Mouse (Mus musculus) heart, embryonic 16.5 days (tissue): ENCODE measurements at regions not wholly inside any gene's neighbourhood (a gene's known extent, or its start where the extent isn't known, plus 50 kb on each side); places are given as distances from the start of the nearest gene placed in this dataset.

ENCODE experiments used
- ATAC-seq: fragments of 200-750 bp; cut with Nextera tagmentation; replicated peaks from 2 replicates; pipeline ENCODE4 v1.8.0; 2017; ENCODE audit warnings: moderate number of reproducible peaks; ENCODE audit not compliant: insufficient read depth, low FRiP score; ENCODE audit errors: extremely low read depth
- H3K27ac ChIP-seq: fragments of 300-500 bp; sonication (generic); 2 replicates; pipeline ENCODE4 v1.5.1; 2014; ENCODE audit warnings: mild to moderate bottlenecking, low read length, control low read depth, moderate library complexity
- H3K27me3 ChIP-seq: fragments of 300-500 bp; sonication (generic); 2 replicates; pipeline ENCODE4 v1.6.1; 2014; ENCODE audit warnings: low read length, mixed read lengths; ENCODE audit not compliant: control insufficient read depth, insufficient read depth
- H3K36me3 ChIP-seq: fragments of 300-500 bp; sonication (generic); 2 replicates; pipeline ENCODE4 v1.6.1; 2014; ENCODE audit not compliant: control insufficient read depth, insufficient read depth
- H3K4me1 ChIP-seq: fragments of 300-500 bp; sonication (generic); 2 replicates; pipeline ENCODE4 v1.6.1; 2014; ENCODE audit warnings: low read length, mixed read lengths; ENCODE audit not compliant: control insufficient read depth, insufficient read depth
- H3K4me2 ChIP-seq: fragments of 300-500 bp; sonication (generic); 2 replicates; pipeline ENCODE4 v1.6.1; 2014; ENCODE audit warnings: low read depth, mild to moderate bottlenecking, control low read depth, low read length
- H3K4me3 ChIP-seq: fragments of 300-500 bp; sonication (generic); 2 replicates; pipeline ENCODE4 v1.5.1; 2014; ENCODE audit warnings: mild to moderate bottlenecking, control low read depth, low read length
- H3K9ac ChIP-seq: fragments of 300-500 bp; sonication (generic); 2 replicates; pipeline ENCODE4 v1.6.1; 2014; ENCODE audit warnings: low read length, control low read depth
- H3K9me3 ChIP-seq: fragments of 300-500 bp; sonication (generic); replicated peaks from 2 replicates; pipeline ENCODE4 v1.6.1; 2016; ENCODE audit warnings: low read length; ENCODE audit not compliant: control insufficient read depth
- WGBS: fragments of 180-500 bp; shearing (Covaris S2); extraction: QIAGEN DNeasy Blood & Tissue Kit; methylation state at CpG from one replicate; pipeline ENCODE4 v1.1.7; 2014; 5-methylcytosine and 5-hydroxymethylcytosine counted together

- Histone ChIP-seq H3K9ac (no peak overlapping the region), H3K4me1 (no peaks in the 10 kb centered on the region), H3K36me3 (no peaks in the 10 kb centered on the region), H3K4me2 (no peak overlapping the region), H3K27ac (no peak overlapping the region), H3K4me3 (no peak overlapping the region), H3K9me3 (peaks cover 3% of the 10 kb centered on the region; the same call in 1 of the 2 replicates), H3K27me3 (no peaks in the 10 kb centered on the region)
- WGBS: 86% methylated on average over 4 of the region's 4 CpGs
- no peak for ATAC-seq
These were observed 194.7 kb upstream of the Rfx3 start for GRCm38 (mm10) chr19:28205691-28206090.

GRCm38 (mm10) chr19:28203719-28204118, 192.8 kb upstream of the Rfx3 start:
- no peak overlapping the region for H3K9ac ChIP-seq
- H3K4me2 ChIP-seq: no peak overlapping the region
- no peaks in the 10 kb centered on the region for H3K27me3 ChIP-seq
- H3K9me3 ChIP-seq: no peaks in the 10 kb centered on the region
- WGBS: 64% methylated on average over 3 of the region's 3 CpGs
- no peak overlapping the region for H3K27ac ChIP-seq
- no peaks in the 10 kb centered on the region for H3K4me1 ChIP-seq
- no peak overlapping the region for H3K4me3 ChIP-seq
- ATAC-seq: no peak
- no peaks in the 10 kb centered on the region for H3K36me3 ChIP-seq

- WGBS: 64% methylated on average over 8 of the region's 8 CpGs
These were observed 188.4 kb upstream of the Rfx3 start for GRCm38 (mm10) chr19:28199385-28199784.

GRCm38 (mm10) chr19:28196881-28197280, 185.9 kb upstream of the Rfx3 start:
- Histone ChIP-seq H3K27ac (no peak overlapping the region), H3K4me1 (no peaks in the 10 kb centered on the region), H3K9ac (no peak overlapping the region), H3K27me3 (no peaks in the 10 kb centered on the region), H3K36me3 (no peaks in the 10 kb centered on the region), H3K4me3 (no peak overlapping the region), H3K9me3 (0 out of 2 replicates have a peak, but pooled peaks cover 3% of the 10 kb centered on the region), H3K4me2 (no peak overlapping the region)
- no peak for ATAC-seq
- WGBS: 96% methylated on average over 5 of the region's 5 CpGs

More at GRCm38 (mm10) chr19:28199385-28199784, 188.4 kb upstream of the Rfx3 start:
- no peak for ATAC-seq
- Histone ChIP-seq H3K4me2 (no peak overlapping the region), H3K36me3 (no peaks in the 10 kb centered on the region), H3K27me3 (no peaks in the 10 kb centered on the region), H3K4me3 (no peak overlapping the region), H3K9me3 (0 out of 2 replicates have a peak, but pooled peaks cover 3% of the 10 kb centered on the region), H3K4me1 (no peaks in the 10 kb centered on the region), H3K27ac (no peak overlapping the region), H3K9ac (no peak overlapping the region)

- no peak overlapping the region for H3K4me2 ChIP-seq
- no peak overlapping the region for H3K4me3 ChIP-seq
- no peaks in the 10 kb centered on the region for H3K27me3 ChIP-seq
- H3K4me1 ChIP-seq: peaks cover 2% of the 10 kb centered on the region; the same call in 1 of the 2 replicates
- 0 out of 2 replicates have a peak, but pooled peaks cover 3% of the 10 kb centered on the region for H3K9me3 ChIP-seq
- H3K9ac ChIP-seq: no peak overlapping the region
- H3K27ac ChIP-seq: no peak overlapping the region
- no peaks in the 10 kb centered on the region for H3K36me3 ChIP-seq
- WGBS: 81% methylated on average over 3 of the region's 3 CpGs
- no peak for ATAC-seq
These were observed 181.3 kb upstream of the Rfx3 start for GRCm38 (mm10) chr19:28192248-28192647.

- H3K9ac ChIP-seq: no peak overlapping the region
These were observed 180.6 kb upstream of the Rfx3 start for GRCm38 (mm10) chr19:28191428-28192116.

GRCm38 (mm10) chr19:28190250-28190649, 179.3 kb upstream of the Rfx3 start:
- no peaks in the 10 kb centered on the region for H3K36me3 ChIP-seq

More at GRCm38 (mm10) chr19:28191428-28192116, 180.6 kb upstream of the Rfx3 start:
- Histone ChIP-seq H3K4me1 (peaks cover 2% of the 10 kb centered on the region; the same call in 1 of the 2 replicates), H3K36me3 (no peaks in the 10 kb centered on the region), H3K27me3 (no peaks in the 10 kb centered on the region), H3K27ac (no peak overlapping the region), H3K4me2 (no peak overlapping the region), H3K4me3 (no peak overlapping the region), H3K9me3 (no peaks in the 10 kb centered on the region)
- no peak for ATAC-seq
- 27% methylated on average over 9 of the region's 9 CpGs for WGBS

GRCm38 (mm10) chr19:28188363-28188762, 177.4 kb upstream of the Rfx3 start:
- Histone ChIP-seq H3K4me2 (no peak overlapping the region), H3K4me3 (no peak overlapping the region), H3K27me3 (no peaks in the 10 kb centered on the region), H3K4me1 (peaks cover 2% of the 10 kb centered on the region; the same call in 1 of the 2 replicates), H3K27ac (no peak overlapping the region), H3K36me3 (no peaks in the 10 kb centered on the region), H3K9me3 (no peaks in the 10 kb centered on the region), H3K9ac (no peak overlapping the region)
- WGBS: 93% methylated on average over 6 of the region's 6 CpGs
- no peak for ATAC-seq

More at GRCm38 (mm10) chr19:28190250-28190649, 179.3 kb upstream of the Rfx3 start:
- H3K27ac ChIP-seq: no peak overlapping the region
- ATAC-seq: no peak
- H3K4me2 ChIP-seq: no peak overlapping the region
- peaks cover 2% of the 10 kb centered on the region; the same call in 1 of the 2 replicates for H3K4me1 ChIP-seq
- H3K4me3 ChIP-seq: no peak overlapping the region
- no peaks in the 10 kb centered on the region for H3K9me3 ChIP-seq
- WGBS: 65% methylated on average over 10 of the region's 10 CpGs
- H3K27me3 ChIP-seq: no peaks in the 10 kb centered on the region
- no peak overlapping the region for H3K9ac ChIP-seq

GRCm38 (mm10) chr19:28182411-28183182, 171.6 kb upstream of the Rfx3 start:
- WGBS: 78% methylated on average over 12 of the region's 12 CpGs
- Histone ChIP-seq H3K9ac (no peak overlapping the region), H3K27ac (no peak overlapping the region), H3K4me3 (no peak overlapping the region), H3K27me3 (no peaks in the 10 kb centered on the region), H3K36me3 (no peaks in the 10 kb centered on the region), H3K4me2 (no peak overlapping the region), H3K9me3 (peaks cover 5% of the 10 kb centered on the region), H3K4me1 (peaks cover 8% of the 10 kb centered on the region)
- no peak for ATAC-seq
